Mouse (Mus musculus) CH12.LX (cell line): ENCODE data around the gene Asz1. TPM values are rescaled to one million over a fixed set of nuclear protein-coding genes. Genes with fewer than 3 reads are reported as not detected.

Source experiments
- DNase-seq: peaks from one replicate; pipeline ENCODE4 v3.0.0-alpha.2; 2013; ENCODE audit errors: extremely low read depth
- H3K27ac ChIP-seq: 2 replicates; pipeline ENCODE4 v1.5.1; 2012; ENCODE audit warnings: low read depth, mild to moderate bottlenecking, control low read depth, moderate library complexity; ENCODE audit not compliant: insufficient read depth
- H3K27me3 ChIP-seq: replicated peaks from 2 replicates; pipeline ENCODE3; 2012; ENCODE audit warnings: inconsistent platforms
- H3K36me3 ChIP-seq, 2 experiments: replicated peaks in 1 of 2; 2 replicates each; pipeline versions ENCODE3 to v1.6.1; 2012; ENCODE audit warnings: inconsistent platforms in 1 of 2, low read length in 1 of 2, mild to moderate bottlenecking in 1 of 2, mixed read lengths in 1 of 2, moderate library complexity in 1 of 2; ENCODE audit not compliant: control insufficient read depth in 1 of 2, insufficient read depth in 1 of 2
- H3K4me1 ChIP-seq, 2 experiments: 2 replicates each; pipeline ENCODE4 v1.6.1; 2012; ENCODE audit warnings: inconsistent platforms in 1 of 2, moderate library complexity in 1 of 2; ENCODE audit not compliant: insufficient read depth in 2 of 2, control insufficient read depth in 1 of 2
- H3K4me2 ChIP-seq: 2 replicates; pipeline ENCODE4 v1.6.1; 2012; ENCODE audit warnings: low read depth, mild to moderate bottlenecking, control low read depth; ENCODE audit not compliant: poor library complexity, insufficient read depth, severe bottlenecking
- H3K4me3 ChIP-seq, 3 experiments: fragments of 150-350 bp in 1 of 3; sonication (generic) in 1 of 3; replicated peaks in 1 of 3; 2 replicates each; pipeline versions ENCODE3 to v1.5.1; 2011 to 2012; ENCODE audit warnings: low read depth in 2 of 3, low read length in 2 of 3, mild to moderate bottlenecking in 2 of 3, moderate library complexity in 2 of 3, control low read depth in 1 of 3, improper control_type of control experiment in 1 of 3, inconsistent platforms in 1 of 3, mixed read lengths in 1 of 3; ENCODE audit not compliant: poor library complexity in 1 of 3
- H3K79me2 ChIP-seq: replicated peaks from 2 replicates; pipeline ENCODE4 v1.6.1; 2012; ENCODE audit warnings: mild to moderate bottlenecking, moderate library complexity; ENCODE audit not compliant: control insufficient read depth, poor library complexity, insufficient read depth, severe bottlenecking; ENCODE audit errors: extremely low read depth
- H3K9ac ChIP-seq: 2 replicates; pipeline ENCODE4 v1.6.1; 2012; ENCODE audit warnings: low read depth, mild to moderate bottlenecking, control low read depth, moderate library complexity; ENCODE audit not compliant: insufficient read depth
- H3K9me3 ChIP-seq: replicated peaks from 2 replicates; pipeline ENCODE3; 2012; ENCODE audit warnings: low read length, inconsistent platforms, mixed read lengths
- CHD1 ChIP-seq: IDR thresholded peaks from 2 replicates; pipeline ENCODE4 v1.6.1; 2012; ENCODE audit warnings: low read depth, low read length, improper control_type of control experiment, inconsistent platforms
- CHD2 ChIP-seq: IDR thresholded peaks from 2 replicates; pipeline ENCODE4 v1.6.1; 2011; ENCODE audit warnings: low read length, improper control_type of control experiment
- E2F4 ChIP-seq: IDR thresholded peaks from 2 replicates; pipeline ENCODE4 v1.6.1; 2011; ENCODE audit warnings: low read depth, low read length, improper control_type of control experiment; ENCODE audit not compliant: insufficient replicate concordance
- EP300 ChIP-seq: IDR thresholded peaks from 2 replicates; pipeline ENCODE4 v1.6.1; 2011; ENCODE audit warnings: low read length, improper control_type of control experiment
- GABPA ChIP-seq: IDR thresholded peaks from 2 replicates; pipeline ENCODE4 v1.6.1; 2012; ENCODE audit warnings: low read depth, low read length, improper control_type of control experiment, inconsistent platforms; ENCODE audit not compliant: insufficient replicate concordance
- IRF4 ChIP-seq: IDR thresholded peaks from 2 replicates; pipeline ENCODE4 v1.6.1; 2014; ENCODE audit warnings: low read depth, mild to moderate bottlenecking, inconsistent platforms, low read length, improper control_type of control experiment
- JUN ChIP-seq: IDR thresholded peaks from 2 replicates; pipeline ENCODE4 v1.6.1; 2011; ENCODE audit warnings: low read depth, mild to moderate bottlenecking, low read length, improper control_type of control experiment, moderate library complexity; ENCODE audit not compliant: insufficient read depth
- KAT2A ChIP-seq: IDR thresholded peaks from 2 replicates; pipeline ENCODE4 v1.6.1; 2012; ENCODE audit warnings: low read length, improper control_type of control experiment, inconsistent platforms; ENCODE audit not compliant: insufficient replicate concordance
- MEF2A ChIP-seq: IDR thresholded peaks from 2 replicates; pipeline ENCODE4 v1.6.1; 2014; ENCODE audit warnings: low read depth, mild to moderate bottlenecking, inconsistent platforms, low read length, improper control_type of control experiment, borderline replicate concordance
- MYC ChIP-seq: IDR thresholded peaks from 2 replicates; pipeline ENCODE4 v1.6.1; 2011; ENCODE audit warnings: low read depth, mild to moderate bottlenecking, improper control_type of control experiment, low read length
- NELFE ChIP-seq: IDR thresholded peaks from 2 replicates; pipeline ENCODE4 v1.6.1; 2011; ENCODE audit warnings: low read depth, low read length, improper control_type of control experiment
- PAX5 ChIP-seq: IDR thresholded peaks from 2 replicates; pipeline ENCODE4 v1.6.1; 2012; ENCODE audit warnings: low read length, inconsistent platforms, mixed read lengths
- POLR2A ChIP-seq: IDR thresholded peaks from 2 replicates; pipeline ENCODE4 v1.6.1; 2011; ENCODE audit warnings: low read depth, mild to moderate bottlenecking, improper control_type of control experiment, low read length
- RCOR1 ChIP-seq: conservative IDR thresholded peaks from 2 replicates; pipeline ENCODE4 v1.6.1; 2012; ENCODE audit warnings: low read depth, mild to moderate bottlenecking, inconsistent platforms, low read length, improper control_type of control experiment
- SIN3A ChIP-seq: IDR thresholded peaks from 2 replicates; pipeline ENCODE4 v1.6.1; 2012; ENCODE audit warnings: low read length, improper control_type of control experiment, inconsistent platforms
- SMC3 ChIP-seq: IDR thresholded peaks from 2 replicates; pipeline ENCODE4 v1.6.1; 2011; ENCODE audit warnings: low read depth, low read length, improper control_type of control experiment
- TBP ChIP-seq: conservative IDR thresholded peaks from 2 replicates; pipeline ENCODE4 v1.6.1; 2011; ENCODE audit warnings: low read depth, low read length, improper control_type of control experiment
- UBTF ChIP-seq: IDR thresholded peaks from 2 replicates; pipeline ENCODE4 v1.6.1; 2012; ENCODE audit warnings: low read depth, mild to moderate bottlenecking, inconsistent platforms, low read length, improper control_type of control experiment, moderate library complexity
- USF1 ChIP-seq: IDR thresholded peaks from 2 replicates; pipeline ENCODE4 v1.6.1; 2014; ENCODE audit warnings: low read depth, mild to moderate bottlenecking, inconsistent platforms, low read length, improper control_type of control experiment
- ZC3H11A ChIP-seq: IDR thresholded peaks from 2 replicates; pipeline ENCODE4 v1.6.1; 2012; ENCODE audit warnings: low read depth, mild to moderate bottlenecking, inconsistent platforms, low read length, improper control_type of control experiment
- ZKSCAN1 ChIP-seq: IDR thresholded peaks from 2 replicates; pipeline ENCODE4 v1.6.1; 2012; ENCODE audit warnings: low read depth, inconsistent platforms, low read length, improper control_type of control experiment, borderline replicate concordance
- ZMIZ1 ChIP-seq: IDR thresholded peaks from 2 replicates; pipeline ENCODE4 v1.6.1; 2012; ENCODE audit warnings: low read depth, mild to moderate bottlenecking, inconsistent platforms, low read length, improper control_type of control experiment
- ZNF384 ChIP-seq: IDR thresholded peaks from 2 replicates; pipeline ENCODE4 v1.6.1; 2012; ENCODE audit warnings: low read depth, low read length, improper control_type of control experiment, inconsistent platforms
- dilution Hi-C: fragments of 300-500 bp; cut with MboI; formaldehyde crosslinking; loops from 2 replicates; pipeline ENCODE4 v1.14.3; 2020; ENCODE audit warnings: low sequenced_read_pairs; ENCODE audit not compliant: extremely low pct_unique_long_range_greater_than_20kb, extremely low pct_ligation_motif_present
- in situ Hi-C: fragments of 300-500 bp; cut with MboI; formaldehyde crosslinking; loops from 3 replicates; pipeline ENCODE4 v1.14.3; 2019; ENCODE audit warnings: low sequenced_read_pairs, low pct_ligation_motif_present, low pct_unique_long_range_greater_than_20kb, mixed read lengths
- polyA plus RNA-seq: library from polyadenylated mRNA; unstranded; fragments of >175 nt; gene quantifications from 2 replicates; pipeline ENCODE4 v1.2.1, GENCODE M21; 2012; ENCODE audit warnings: low read depth; ENCODE audit not compliant: insufficient read length
- total RNA-seq, 2 experiments: library from RNA; depleted of rRNA; stranded (reverse); fragments of 300-350 nt in 1 of 2; fragments of >200 nt in 1 of 2; gene quantifications; 2 replicates each; pipeline ENCODE4 v1.2.3; 2012 to 2014

The Asz1 gene
- total and polyA plus RNA-seq, 3 experiments: not detected

GRCm38 (mm10) chr6:18057899-18058298 lies 51.0 kb downstream of the Asz1 start:
- Histone ChIP-seq H3K36me3 (no peaks in the 10 kb centered on the region), H3K79me2 (no peaks in the 10 kb centered on the region), H3K27ac (no peak overlapping the region), H3K9me3 (no peaks in the 10 kb centered on the region), H3K9ac (no peak overlapping the region)
- in situ Hi-C loops (no loop called here), dilution Hi-C loops (no loop called here)
- DNase-seq: no peak
- TF ChIP-seq PAX5 (no peak), ZMIZ1 (no peak), NELFE (no peak), USF1 (no peak), POLR2A (no peak), E2F4 (no peak), JUN (no peak), ZC3H11A (no peak), SIN3A (no peak), KAT2A (no peak), CHD2 (no peak), RCOR1 (no peak), SMC3 (no peak), EP300 (no peak), MYC (no peak), UBTF (no peak), ZNF384 (no peak)
- TF ChIP-seq, all 38 proteins: peak for 0
- no peaks in the 10 kb centered on the region for H3K4me1 ChIP-seq
- H3K27me3 ChIP-seq: no peaks in the 10 kb centered on the region
- no peak overlapping the region for H3K4me3 ChIP-seq
- H3K4me2 ChIP-seq: no peak overlapping the region

GRCm38 (mm10) chr6:18051702-18052101 lies 57.2 kb downstream of the Asz1 start:
- no peak for DNase-seq
- dilution Hi-C loops: no loop called here
- TF ChIP-seq MEF2A: no peak
- no peak for TF ChIP-seq ZKSCAN1
- no peak for TF ChIP-seq E2F4
- TF ChIP-seq IRF4: no peak
- TF ChIP-seq TBP: no peak
- TF ChIP-seq NELFE: no peak
- no peak for TF ChIP-seq ZNF384
- no peak for TF ChIP-seq CHD1
- no peak for TF ChIP-seq RCOR1
- TF ChIP-seq GABPA: no peak
- TF ChIP-seq ZC3H11A: no peak
- TF ChIP-seq CHD2: no peak
- no peak overlapping the region for H3K4me2 ChIP-seq
- no peak overlapping the region for H3K27ac ChIP-seq
- H3K9me3 ChIP-seq: no peaks in the 10 kb centered on the region
- H3K79me2 ChIP-seq: no peaks in the 10 kb centered on the region
- no peak overlapping the region for H3K4me3 ChIP-seq
- no peaks in the 10 kb centered on the region for H3K4me1 ChIP-seq
- no peaks in the 10 kb centered on the region for H3K36me3 ChIP-seq
- in situ Hi-C loops: no loop called here
- no peak overlapping the region for H3K9ac ChIP-seq
- no peaks in the 10 kb centered on the region for H3K27me3 ChIP-seq
